Mouse (Mus musculus) heart, postnatal 14 days (tissue): Measurements from ENCODE around the gene Ier2. TPM values are rescaled to one million over a fixed set of nuclear protein-coding genes. Genes with fewer than 3 reads are reported as not detected.
A peak's percentile ranks its signal among the peaks of the same experiment; 100 is the strongest.
"Not testable (repeated sequence)": the region's sequence is repeated elsewhere in the genome, so short reads cannot be mapped to it uniquely, and the experiment has no call there.

Experiments used
- DNase-seq, 2 experiments: peaks; one replicate each; pipeline ENCODE4 v3.0.0; 2021 to 2022
- intact Hi-C: fragments of 180-260 bp; cut with DNase I; formaldehyde crosslinking; loops from one replicate; pipeline ENCODE4 v1.15.1; 2025
- total RNA-seq, 2 experiments: library from RNA; stranded (reverse); gene quantifications; 2 replicates each; pipeline ENCODE4 v1.2.3; 2021

The Ier2 gene
- total RNA-seq, 2 experiments from 2014 or later: 26.2 to 29.4 TPM

DNA sequence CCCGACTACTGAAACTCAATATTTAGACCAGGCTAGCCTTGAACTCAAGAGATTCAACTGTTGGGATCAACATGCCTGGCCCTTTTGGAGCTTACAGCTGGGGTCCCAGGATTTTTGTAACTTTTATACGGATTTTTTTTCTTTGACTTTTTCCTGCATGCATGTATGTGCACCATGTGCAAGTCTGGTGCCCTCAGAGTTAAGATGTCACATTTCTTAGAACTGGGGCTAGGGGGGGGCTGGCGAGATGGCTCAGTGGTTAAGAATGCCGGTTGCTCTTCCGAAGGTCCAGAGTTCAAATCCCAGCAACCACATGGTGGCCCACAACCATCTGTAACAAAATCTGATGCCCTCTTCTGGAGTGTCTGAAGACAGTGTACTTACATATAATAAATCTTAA, 37.9 kb upstream of the Ier2 start:
- DNase-seq: no peak
- intact Hi-C loops: loop anchor here (5.0 kb wide), 1 partner anchor 38 kb away; the partner anchor contains the start of gene Ier2

DNA sequence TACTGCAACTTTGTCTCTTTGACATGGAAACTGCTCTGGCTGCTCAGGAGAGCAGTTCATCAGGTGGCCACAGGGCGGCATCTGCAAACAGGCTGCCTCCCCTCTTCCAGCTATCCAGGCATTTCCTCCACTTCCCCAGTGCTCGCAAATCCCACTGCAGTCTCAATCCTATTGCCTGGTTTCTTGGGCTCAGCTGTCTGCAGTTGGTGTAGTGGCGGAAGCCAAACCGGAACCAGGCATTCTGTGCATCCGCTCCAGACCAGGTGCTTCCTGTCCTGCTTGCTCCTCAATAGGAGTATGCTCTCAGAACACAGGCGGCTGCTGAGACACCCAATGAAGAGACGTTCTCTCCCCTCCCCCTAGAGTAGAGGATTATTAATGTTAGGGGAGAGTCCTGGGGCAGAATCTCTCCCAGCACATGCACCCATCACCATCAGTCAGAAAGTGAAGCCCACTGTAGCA, 37.2 kb upstream of the Ier2 start:
- peak; percentile 76 to 77 for DNase-seq
- intact Hi-C loops: loop anchor here (2.0 to 5.0 kb wide), 2 partner anchors 38 to 113 kb away; partner anchors contain the start of gene Ier2

DNA sequence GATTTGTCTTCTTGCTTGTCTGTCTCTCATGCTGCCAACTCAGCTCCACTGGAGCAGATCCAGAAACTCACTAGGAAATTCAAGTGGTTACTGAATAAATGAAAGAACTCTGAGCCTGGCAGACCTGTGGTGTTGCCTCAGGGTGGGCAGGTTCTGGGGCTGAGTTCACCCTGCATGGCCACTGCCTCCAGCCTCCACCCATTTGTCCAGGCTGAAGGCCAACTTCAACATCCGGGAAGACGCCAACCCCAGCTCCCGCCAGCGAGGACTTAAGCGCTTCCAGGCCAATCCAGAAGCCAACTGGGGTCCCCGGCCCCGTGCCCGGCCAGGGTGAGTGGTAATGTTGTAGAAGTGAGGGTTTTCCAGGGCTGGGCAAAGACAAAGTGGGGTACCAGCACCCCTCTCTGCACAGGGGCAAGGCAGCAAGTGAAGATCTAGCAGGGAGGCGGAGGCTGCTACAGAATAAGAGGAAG, 36.3 kb upstream of the Ier2 start:
- intact Hi-C loops: loop anchor here (2.0 kb wide), 1 partner anchor 114 kb away; no protein-coding TSS in a partner anchor
- peak; percentile 69 to 76 for DNase-seq

DNA sequence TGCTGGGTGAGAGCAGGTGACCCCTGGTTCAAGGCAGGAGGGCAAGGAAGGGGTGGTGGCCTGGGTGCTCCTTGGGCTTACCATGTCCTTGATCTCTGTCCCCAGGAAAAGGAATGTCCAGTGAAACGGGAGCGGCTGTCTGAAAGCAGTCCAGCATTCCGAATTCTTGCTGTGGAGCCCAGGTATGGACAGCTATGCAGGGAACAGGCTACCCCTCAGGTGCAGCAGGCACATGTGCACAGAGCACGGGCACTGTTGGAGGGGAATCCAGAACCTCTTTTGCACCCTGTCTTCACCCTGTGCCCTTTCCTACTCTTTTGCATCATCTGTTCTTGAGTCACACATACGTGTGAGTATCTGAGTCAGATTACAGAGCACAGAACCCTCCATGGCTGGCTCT, 35.6 kb upstream of the Ier2 start:
- DNase-seq: no peak
- intact Hi-C loops: loop anchor here (2.0 kb wide), 1 partner anchor 115 kb away; no protein-coding TSS in a partner anchor

GRCm38 (mm10) chr8:84697166-84698130, 34.8 kb upstream of the Ier2 start:
- intact Hi-C loops: loop anchor here (2.0 kb wide), 1 partner anchor 115 kb away; no protein-coding TSS in a partner anchor
- peak in 1 of 2 experiments; percentile 71 for DNase-seq

DNA sequence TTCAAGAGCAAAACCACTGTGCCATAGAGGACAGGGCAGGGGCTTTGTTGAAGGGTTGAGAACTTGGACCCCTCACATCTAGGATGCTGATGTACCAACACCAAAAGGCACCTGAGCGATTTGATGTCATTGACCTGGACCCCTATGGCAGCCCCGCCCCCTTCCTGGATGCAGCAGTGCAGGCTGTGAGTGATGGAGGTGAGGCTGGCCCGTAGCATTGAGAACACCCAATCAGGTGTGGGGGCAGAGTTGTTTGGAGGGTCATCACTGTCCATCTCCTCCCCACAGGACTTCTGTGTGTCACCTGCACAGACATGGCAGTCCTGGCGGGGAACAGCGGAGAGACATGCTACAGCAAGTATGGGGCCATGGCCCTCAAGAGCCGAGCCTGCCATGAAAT, 32.5 kb upstream of the Ier2 start:
- intact Hi-C loops: no loop called here
- no peak for DNase-seq

- no peak for DNase-seq
- intact Hi-C loops: no loop called here
Observed at GRCm38 (mm10) chr8:84693332-84693731, 30.7 kb upstream of the Ier2 start.

- peak; percentile 84 to 91 for DNase-seq
- intact Hi-C loops: no loop called here
Observed at GRCm38 (mm10) chr8:84689091-84689915, 26.7 kb upstream of the Ier2 start.

DNA sequence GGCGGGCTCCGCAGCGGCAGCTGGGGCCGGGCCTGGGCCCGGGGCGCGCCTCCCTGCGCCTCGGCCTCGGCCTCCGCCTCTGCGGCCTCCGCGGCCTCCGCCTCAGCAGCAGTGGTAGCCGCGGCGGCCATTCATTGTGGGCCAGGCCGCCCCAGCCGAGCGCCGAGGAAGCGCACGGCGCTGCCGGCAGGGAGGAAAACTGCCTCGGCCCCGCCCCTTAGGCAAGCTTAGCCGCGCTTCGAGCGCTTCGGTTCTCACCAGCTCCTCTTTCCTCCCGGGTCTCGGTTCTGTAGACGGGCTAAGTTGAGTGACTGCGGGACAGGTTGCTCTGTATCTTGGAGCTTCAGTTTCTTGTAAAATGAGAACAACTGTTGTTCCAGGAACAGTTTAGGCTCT, 25.1 kb upstream of the Ier2 start, which contains the start of gene Nacc1:
TSS of gene Nacc1 (minus strand) at position 158 of the 396 bp plus-strand sequence.
- peak; percentile 89 to 92 for DNase-seq
- intact Hi-C loops: loop anchor here (2.0 kb wide), 1 partner anchor 21 kb away; no protein-coding TSS in a partner anchor

- DNase-seq: no peak
- intact Hi-C loops: loop anchor here (2.0 kb wide), 1 partner anchor 20 kb away; no protein-coding TSS in a partner anchor
Observed at GRCm38 (mm10) chr8:84687003-84687704, 24.5 kb upstream of the Ier2 start.

- no peak for DNase-seq
- intact Hi-C loops: loop anchor here (2.0 kb wide), 1 partner anchor 20 kb away; no protein-coding TSS in a partner anchor
Observed at GRCm38 (mm10) chr8:84686191-84687002, 23.7 kb upstream of the Ier2 start, which contains the start of gene Trmt1. Trmt1 (plus strand) TSS chr8:84686307.

- DNase-seq: no peak
- intact Hi-C loops: no loop called here
Observed at GRCm38 (mm10) chr8:84684537-84684936, 21.9 kb upstream of the Ier2 start.

DNA sequence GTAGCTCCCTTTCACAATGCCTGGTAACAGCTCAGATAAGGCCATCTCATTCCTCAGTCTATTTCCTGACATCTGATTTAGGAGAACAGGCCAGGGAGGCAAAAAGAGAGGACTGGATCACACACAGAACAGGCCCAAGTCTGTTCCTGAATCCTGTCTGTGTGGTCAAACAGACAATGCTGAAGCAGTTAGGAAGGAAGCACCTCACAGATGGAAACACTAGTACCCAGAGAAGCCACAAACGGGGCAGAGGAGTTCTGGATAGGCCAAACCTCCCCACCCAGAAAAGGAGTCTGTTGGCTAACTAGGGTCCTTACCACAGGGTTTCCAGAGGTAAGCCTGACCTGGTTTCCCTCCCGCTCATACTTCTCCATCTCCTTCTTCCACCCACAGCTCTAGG, 19.6 kb upstream of the Ier2 start:
- intact Hi-C loops: no loop called here
- DNase-seq: no peak

GRCm38 (mm10) chr8:84681476-84681875, 18.8 kb upstream of the Ier2 start:
- intact Hi-C loops: no loop called here
- DNase-seq: no peak

DNA sequence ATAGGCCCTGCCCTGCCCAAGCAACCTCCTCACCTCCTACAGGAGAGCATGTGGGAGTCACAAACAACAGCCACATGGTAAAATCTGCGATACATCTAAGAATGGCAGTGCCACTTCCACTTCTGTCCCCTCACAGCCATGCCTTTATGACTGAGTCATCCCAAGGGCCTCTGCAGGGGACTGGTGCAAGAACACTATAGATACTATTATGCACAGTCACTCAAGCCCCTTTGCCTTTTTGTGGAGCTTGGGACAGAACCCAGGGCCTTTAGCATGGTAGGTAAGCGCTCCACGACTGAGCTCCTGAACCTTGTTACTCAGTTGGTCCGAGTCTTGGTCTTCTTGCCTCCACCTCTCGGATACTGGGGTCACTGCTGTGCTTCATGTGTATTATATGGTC, 14.7 kb upstream of the Ier2 start:
- intact Hi-C loops: no loop called here
- no peak for DNase-seq

GRCm38 (mm10) chr8:84670295-84671006, 7.8 kb upstream of the Ier2 start:
- DNase-seq, intact Hi-C loops: not testable (repeated sequence)

- intact Hi-C loops: no loop called here
- no peak for DNase-seq
Observed at GRCm38 (mm10) chr8:84668731-84669485, 6.3 kb upstream of the Ier2 start.
